Mouse (Mus musculus) heart, adult 2 months (tissue): ENCODE measurements around the gene Atg14. TPM values are rescaled to one million over a fixed set of nuclear protein-coding genes. Genes with fewer than 3 reads are reported as not detected.

Experiments
- DNase-seq, 2 experiments: peaks; one replicate each; pipeline ENCODE4 v3.0.0; 2021
- H3K27ac ChIP-seq: fragments of 200-600 bp; 2 replicates; pipeline ENCODE4 v1.8.1; 2022
- H3K27me3 ChIP-seq: fragments of 200-500 bp; 2 replicates; pipeline ENCODE4 v1.6.1; 2012; ENCODE audit warnings: mild to moderate bottlenecking, low read length, inconsistent platforms, mixed read lengths; ENCODE audit not compliant: control insufficient read depth, insufficient read depth
- H3K36me3 ChIP-seq: fragments of 200-500 bp; 2 replicates; pipeline ENCODE4 v1.6.1; 2012; ENCODE audit warnings: low read length, inconsistent platforms; ENCODE audit not compliant: control insufficient read depth, insufficient read depth
- H3K4me1 ChIP-seq: fragments of 200-500 bp; 2 replicates; pipeline ENCODE4 v1.6.1; 2011; ENCODE audit warnings: low read length; ENCODE audit not compliant: control insufficient read depth, insufficient read depth
- H3K4me3 ChIP-seq: fragments of 200-600 bp; 2 replicates; pipeline ENCODE4 v1.8.1; 2022
- H3K79me2 ChIP-seq: fragments of 200-500 bp; replicated peaks from 2 replicates; pipeline ENCODE4 v1.6.1; 2012; ENCODE audit warnings: mild to moderate bottlenecking, inconsistent platforms, low read length, moderate library complexity, mixed read lengths; ENCODE audit not compliant: control insufficient read depth, insufficient read depth
- H3K9ac ChIP-seq: fragments of 200-500 bp; 2 replicates; pipeline ENCODE4 v1.6.1; 2012; ENCODE audit warnings: low read depth, mild to moderate bottlenecking, control low read depth, inconsistent platforms, low read length, mixed read lengths
- CTCF ChIP-seq: fragments of 200-600 bp; IDR thresholded peaks from 2 replicates; pipeline ENCODE4 v1.8.1; 2022; ENCODE audit warnings: antibody characterized with exemption, mild to moderate bottlenecking, moderate library complexity
- EP300 ChIP-seq: fragments of 200-500 bp; IDR thresholded peaks from 2 replicates; pipeline ENCODE4 v1.6.1; 2011; ENCODE audit warnings: low read depth, low read length, control low read depth; ENCODE audit not compliant: insufficient read depth
- POLR2A ChIP-seq: fragments of 200-500 bp; IDR thresholded peaks from 2 replicates; pipeline ENCODE4 v1.6.1; 2011; ENCODE audit warnings: mild to moderate bottlenecking, low read depth, low read length, control low read depth; ENCODE audit not compliant: insufficient read depth
- WGBS: fragments of 180-500 bp; shearing (Covaris S2); methylation state at CpG from one replicate; pipeline ENCODE4 v1.1.7; 2018; 5-methylcytosine and 5-hydroxymethylcytosine counted together
- intact Hi-C: fragments of 180-260 bp; cut with DNase I; formaldehyde crosslinking; loops from one replicate; pipeline ENCODE4 v1.15.1; 2025
- polyA plus RNA-seq: library from polyadenylated mRNA; depleted of rRNA; stranded (reverse); fragments of >200 nt; gene quantifications from 2 replicates; pipeline ENCODE4 v1.2.3, GENCODE M21; 2012
- total RNA-seq, 2 experiments: library from RNA; stranded (reverse); gene quantifications; 2 replicates each; pipeline ENCODE4 v1.2.3; 2021

Atg14 gene
- total and polyA plus RNA-seq, 3 experiments = 6.4 to 11.6 (median 7.9) TPM

GRCm38 (mm10) chr14:47529019-47529418, 41.4 kb downstream of the Atg14 start:
- H3K27me3 ChIP-seq = no peaks in the 10 kb centered on the region
- no peak overlapping the region for H3K9ac ChIP-seq
- TF ChIP-seq EP300 = 0 out of 2 replicates have a peak, but pooled peaks have one; percentile 35
- no peak for TF ChIP-seq POLR2A
- peak; percentile 88 for TF ChIP-seq CTCF
- H3K36me3 ChIP-seq = no peaks in the 10 kb centered on the region
- 42% methylated on average over 8 of the region's 8 CpGs for WGBS
- H3K27ac ChIP-seq = no peak overlapping the region
- intact Hi-C loops = loop anchor here (2.0 kb wide), 1 partner anchor 56 kb away; no protein-coding TSS in a partner anchor
- peak; percentile 46 to 55 for DNase-seq
- no peak overlapping the region for H3K4me3 ChIP-seq
- peaks cover 6% of the 10 kb centered on the region for H3K4me1 ChIP-seq
- H3K79me2 ChIP-seq = no peaks in the 10 kb centered on the region

DNA sequence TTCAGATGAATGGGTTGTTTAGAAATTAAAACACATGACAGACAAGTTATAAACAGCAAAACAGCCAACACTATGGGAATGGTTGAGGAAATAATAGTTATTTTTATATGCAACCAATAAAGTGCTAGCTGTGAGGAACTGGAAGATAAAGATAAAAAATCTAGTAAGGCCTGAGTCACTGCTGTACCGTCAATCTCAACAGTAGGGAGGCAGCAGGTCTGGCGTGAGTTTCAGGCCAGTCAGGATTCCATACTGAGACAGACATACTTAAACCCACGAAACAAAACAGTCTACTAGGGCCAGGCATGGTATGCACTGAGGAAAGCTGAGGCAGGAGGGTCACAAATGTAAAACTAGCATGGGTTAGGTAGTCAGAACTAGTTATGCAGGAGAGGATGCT, 42.2 kb downstream of the Atg14 start:
- Histone ChIP-seq H3K9ac (no peak overlapping the region), H3K27me3 (no peaks in the 10 kb centered on the region), H3K27ac (no peak overlapping the region), H3K79me2 (no peaks in the 10 kb centered on the region), H3K4me3 (no peak overlapping the region), H3K36me3 (no peaks in the 10 kb centered on the region), H3K4me1 (peaks cover 2% of the 10 kb centered on the region)
- WGBS = 78% methylated on average over 3 of the region's 3 CpGs
- intact Hi-C loops = loop anchor here (2.0 kb wide), 1 partner anchor 55 kb away; no protein-coding TSS in a partner anchor
- no peak for DNase-seq
- no peak for TF ChIP-seq CTCF
- no peak for TF ChIP-seq EP300
- no peak for TF ChIP-seq POLR2A

GRCm38 (mm10) chr14:47527833-47528232, 42.6 kb downstream of the Atg14 start:
- Histone ChIP-seq H3K36me3 (no peaks in the 10 kb centered on the region), H3K9ac (no peak overlapping the region), H3K27ac (no peak overlapping the region), H3K27me3 (no peaks in the 10 kb centered on the region), H3K4me1 (peaks cover 1% of the 10 kb centered on the region; the same call in 1 of the 2 replicates), H3K4me3 (no peak overlapping the region), H3K79me2 (no peaks in the 10 kb centered on the region)
- TF ChIP-seq EP300 = no peak
- no peak for TF ChIP-seq POLR2A
- TF ChIP-seq CTCF = no peak
- no peak for DNase-seq
- intact Hi-C loops = loop anchor here (2.0 kb wide), 1 partner anchor 55 kb away; no protein-coding TSS in a partner anchor
- WGBS = 73% methylated on average over 2 of the region's 2 CpGs

DNA sequence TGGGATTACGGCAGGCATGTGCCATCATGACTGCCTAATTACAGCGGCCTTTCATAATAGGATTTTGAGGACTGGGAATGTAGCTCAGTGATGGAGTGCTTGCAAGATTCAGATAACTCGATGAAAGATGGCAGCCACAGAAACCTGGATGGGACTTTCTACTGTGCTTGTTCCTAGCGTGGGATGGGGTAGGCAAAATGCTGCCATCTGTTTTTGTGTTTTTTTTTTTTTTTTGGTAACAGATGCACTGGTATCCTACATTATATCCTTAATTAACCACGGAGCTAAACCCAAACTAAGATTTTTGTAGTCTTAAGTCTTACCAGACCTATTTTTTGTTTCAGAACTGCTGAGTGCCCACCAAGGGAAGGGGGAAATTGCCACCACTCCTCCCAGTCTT, 44.6 kb downstream of the Atg14 start:
- Histone ChIP-seq H3K4me1 (peaks cover 1% of the 10 kb centered on the region; the same call in 1 of the 2 replicates), H3K27ac (no peak overlapping the region), H3K4me3 (no peak overlapping the region), H3K79me2 (peaks cover 5% of the 10 kb centered on the region), H3K36me3 (no peaks in the 10 kb centered on the region), H3K27me3 (no peaks in the 10 kb centered on the region), H3K9ac (no peak overlapping the region)
- no peak for DNase-seq
- TF ChIP-seq CTCF (no peak), EP300 (no peak), POLR2A (no peak)
- intact Hi-C loops = no loop called here
- 90% methylated on average over 5 of the region's 5 CpGs for WGBS

- no peak for TF ChIP-seq POLR2A
- no peak for TF ChIP-seq EP300
- no peak for TF ChIP-seq CTCF
- intact Hi-C loops = no loop called here
- no peaks in the 10 kb centered on the region for H3K36me3 ChIP-seq
- H3K27ac ChIP-seq = no peak overlapping the region
- H3K27me3 ChIP-seq = no peaks in the 10 kb centered on the region
- H3K79me2 ChIP-seq = peaks cover 5% of the 10 kb centered on the region
- no peak overlapping the region for H3K9ac ChIP-seq
- WGBS = 73% methylated on average over 8 of the region's 8 CpGs
- H3K4me3 ChIP-seq = no peak overlapping the region
- DNase-seq = no peak
- H3K4me1 ChIP-seq = peaks cover 1% of the 10 kb centered on the region; the same call in 1 of the 2 replicates
Measured at GRCm38 (mm10) chr14:47525374-47525773, 45.1 kb downstream of the Atg14 start.

DNA sequence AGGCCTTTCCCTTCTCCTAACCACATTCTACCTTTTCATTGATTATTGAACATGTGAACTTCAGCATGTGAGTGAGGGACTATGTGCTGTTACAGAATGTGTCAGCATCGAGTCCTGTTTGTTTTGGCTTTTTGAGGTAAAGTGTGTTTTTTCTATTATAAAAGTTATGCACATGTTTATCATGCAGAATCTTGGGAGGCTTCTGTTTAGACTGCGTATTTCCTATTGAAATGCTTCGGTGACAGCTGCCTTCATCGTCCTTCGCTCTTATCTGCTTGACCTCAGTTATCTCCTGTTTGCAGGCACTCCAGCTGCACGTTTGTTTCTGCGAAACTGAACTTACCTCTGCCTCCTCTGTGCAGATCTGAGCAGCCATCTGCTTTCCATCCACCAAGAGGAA, 48.1 kb downstream of the Atg14 start:
- no peak for TF ChIP-seq CTCF
- TF ChIP-seq POLR2A = no peak
- no peak for TF ChIP-seq EP300
- H3K4me1 ChIP-seq = peaks cover 4% of the 10 kb centered on the region
- intact Hi-C loops = no loop called here
- peaks cover 8% of the 10 kb centered on the region for H3K79me2 ChIP-seq
- H3K27ac ChIP-seq = no peak overlapping the region
- WGBS = 20% methylated on average over 7 of the region's 7 CpGs
- H3K27me3 ChIP-seq = no peaks in the 10 kb centered on the region
- no peak overlapping the region for H3K9ac ChIP-seq
- no peaks in the 10 kb centered on the region; the same call in 1 of the 2 replicates for H3K36me3 ChIP-seq
- no peak overlapping the region for H3K4me3 ChIP-seq
- DNase-seq = no peak
